Mouse (Mus musculus): ENCODE results near the gene Dvl1.

The Dvl1 gene

GRCm38 (mm10) chr4:155908751-155909150 is 61.5 kb downstream of the Dvl1 start:
- DNase-seq (ENCODE audit: low spot score) = no peak

Measured in MN1 (cell line).